Mouse (Mus musculus) gonadal fat pad, adult 2 months (tissue): Measurements from ENCODE around the gene Scn5a. TPM values are rescaled to one million over a fixed set of nuclear protein-coding genes. Genes with fewer than 3 reads are reported as not detected.

Experiments used
- DNase-seq: peaks from one replicate; pipeline ENCODE4 v3.0.0-alpha.2; 2012; ENCODE audit warnings: low read depth
- polyA plus RNA-seq: library from polyadenylated mRNA; depleted of rRNA; stranded (reverse); fragments of >200 nt; gene quantifications from 2 replicates; pipeline ENCODE4 v1.2.3, GENCODE M21; 2012; rRNA removed

Scn5a gene
- polyA plus RNA-seq: 0.92 and 0.93 TPM in 2 replicates

DNA sequence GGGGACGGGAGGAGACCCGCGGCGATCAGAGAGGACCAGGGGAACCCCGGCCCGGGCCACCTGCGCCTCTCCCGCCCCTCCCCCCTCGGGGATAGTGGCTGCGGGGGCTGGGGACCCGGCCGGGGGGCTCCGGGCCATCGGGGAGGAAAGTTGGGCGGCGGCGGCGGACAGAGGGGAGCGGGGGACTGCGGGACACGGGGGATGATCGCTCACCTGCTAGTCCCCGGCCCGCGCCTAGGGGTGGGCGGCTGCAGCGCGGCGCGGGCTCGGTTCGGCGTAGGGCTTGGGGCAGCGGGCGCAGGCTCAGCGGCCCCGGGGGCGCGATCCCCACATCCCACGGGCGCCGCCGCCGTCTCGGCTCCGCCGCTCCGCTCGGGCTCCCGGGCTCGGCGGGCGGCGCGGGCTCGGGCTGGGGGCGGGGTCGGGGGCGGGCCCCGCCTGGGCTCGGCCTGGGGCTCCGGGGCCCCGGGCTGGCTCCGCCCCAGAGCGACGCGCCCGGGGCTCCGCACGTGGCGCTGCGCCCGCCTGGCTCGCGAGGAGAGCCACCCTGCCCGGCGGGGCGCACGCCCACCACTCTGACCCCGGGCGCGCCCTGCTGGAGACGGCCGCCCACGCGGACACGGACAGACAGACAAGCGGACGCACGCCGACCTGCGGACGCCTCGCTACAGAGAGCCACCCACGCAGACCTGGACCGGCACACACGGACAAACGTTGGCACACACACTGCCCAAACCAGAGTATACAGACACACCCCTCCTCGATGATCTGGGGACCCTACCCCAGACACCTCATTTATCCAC is at the start of gene Scn5a:
TSS of gene Scn5a (minus strand) at position 381 of the 803 bp plus-strand sequence.
- DNase-seq: no peak

DNA sequence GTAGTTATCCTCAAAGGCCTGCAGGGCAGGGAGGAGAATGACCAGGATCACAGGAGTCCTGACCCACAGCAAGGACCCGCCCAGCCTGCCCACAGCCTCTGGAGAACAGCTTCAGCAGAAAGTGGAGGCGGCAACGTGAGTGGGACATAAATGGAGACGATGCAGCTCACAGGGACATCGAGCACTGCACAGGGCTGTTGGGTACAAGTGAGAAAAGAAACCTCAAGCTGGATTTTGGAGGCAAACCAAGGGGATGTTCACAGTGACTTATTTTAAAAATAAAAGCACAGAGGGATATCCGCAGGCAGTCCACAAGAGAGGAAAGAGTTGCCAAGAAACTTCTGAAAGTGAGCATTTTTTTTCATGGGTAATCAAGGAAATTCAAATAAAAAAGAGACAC is 48.4 kb upstream of the Scn5a start:
- no peak for DNase-seq

DNA sequence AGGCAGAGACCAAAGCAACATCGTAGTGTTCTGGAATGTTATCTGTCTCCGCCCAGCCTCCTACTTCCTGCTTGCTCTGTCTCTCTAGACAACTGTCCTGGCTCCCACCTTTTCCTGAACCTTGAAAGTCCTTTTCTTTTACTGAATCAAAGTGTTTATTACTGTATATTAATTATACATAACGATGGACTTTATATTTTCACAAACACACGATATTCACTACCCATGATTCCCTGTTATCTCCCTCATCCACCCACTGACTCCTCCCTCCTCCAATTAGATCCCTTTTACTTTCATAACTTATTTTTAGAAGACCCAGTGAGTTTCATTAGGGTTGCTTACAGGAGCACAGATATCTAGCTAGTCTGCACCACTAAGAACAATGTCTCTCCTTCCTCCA is 45.3 kb upstream of the Scn5a start:
- DNase-seq: no peak

DNA sequence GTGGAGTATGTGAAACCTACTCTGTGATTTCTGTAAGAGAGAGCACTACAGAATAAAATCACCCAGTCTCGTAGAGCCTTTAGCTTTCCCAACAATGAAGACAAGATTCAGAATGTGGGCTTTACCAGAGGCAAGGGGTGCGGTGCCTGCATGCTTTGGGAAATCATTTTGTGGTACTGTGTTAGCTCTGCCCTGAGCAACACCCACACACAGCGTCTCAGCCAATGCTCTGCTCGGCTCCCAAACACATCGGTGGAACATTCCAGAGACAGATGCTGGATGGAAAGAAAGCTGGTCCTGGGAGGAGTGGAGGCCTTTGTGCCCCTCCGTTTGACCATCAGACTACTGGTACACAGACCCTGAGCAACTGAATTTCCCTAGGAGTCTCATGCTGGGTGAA is 36.0 kb upstream of the Scn5a start:
- DNase-seq: no peak

DNA sequence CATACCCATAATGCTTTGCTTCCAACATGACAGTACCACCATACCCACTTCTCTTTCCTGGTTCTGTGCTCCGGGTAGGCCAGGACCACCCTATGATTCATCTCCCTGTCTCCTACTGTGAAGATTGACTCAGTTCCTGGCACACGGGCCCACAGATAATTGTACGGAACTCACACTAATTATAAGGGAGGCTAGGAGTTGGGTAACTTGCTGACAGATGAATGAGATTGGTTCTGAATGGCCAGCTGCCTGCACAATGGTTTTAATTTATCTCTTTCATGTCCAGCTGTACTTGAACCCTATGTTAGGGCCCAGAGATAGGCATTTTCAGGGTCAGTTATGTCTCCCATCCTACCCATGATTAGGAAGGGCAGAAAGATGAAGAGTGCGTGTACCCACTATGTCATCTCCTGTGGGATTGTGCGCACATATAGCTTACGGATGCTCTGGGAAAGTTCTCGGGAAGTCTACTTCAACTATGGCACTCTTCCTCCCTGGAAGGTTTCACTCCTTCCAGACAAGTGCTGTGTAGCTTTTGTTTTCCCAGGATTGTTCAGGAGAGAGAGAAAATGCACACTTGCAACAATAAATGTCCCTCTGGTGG is 31.8 kb upstream of the Scn5a start:
- DNase-seq: no peak

DNA sequence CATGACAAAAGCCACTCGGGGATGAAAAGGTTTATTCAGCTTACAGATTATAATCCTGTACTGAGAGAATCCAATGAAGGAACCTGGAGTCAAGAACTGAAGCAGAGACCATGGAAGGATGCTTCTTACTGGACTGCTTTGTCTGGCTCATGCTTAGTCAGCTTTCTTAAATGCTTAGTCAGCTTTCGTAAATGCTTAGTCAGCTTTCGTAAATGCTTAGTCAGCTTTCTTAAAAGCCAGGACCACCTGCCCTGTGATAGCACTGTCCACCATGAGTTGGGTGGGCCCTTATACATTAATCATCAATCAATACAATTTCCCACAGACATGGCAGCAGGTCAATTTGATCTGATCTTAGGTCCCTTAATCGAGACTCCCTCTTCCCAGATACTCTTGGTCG is 28.1 kb upstream of the Scn5a start:
- no peak for DNase-seq

DNA sequence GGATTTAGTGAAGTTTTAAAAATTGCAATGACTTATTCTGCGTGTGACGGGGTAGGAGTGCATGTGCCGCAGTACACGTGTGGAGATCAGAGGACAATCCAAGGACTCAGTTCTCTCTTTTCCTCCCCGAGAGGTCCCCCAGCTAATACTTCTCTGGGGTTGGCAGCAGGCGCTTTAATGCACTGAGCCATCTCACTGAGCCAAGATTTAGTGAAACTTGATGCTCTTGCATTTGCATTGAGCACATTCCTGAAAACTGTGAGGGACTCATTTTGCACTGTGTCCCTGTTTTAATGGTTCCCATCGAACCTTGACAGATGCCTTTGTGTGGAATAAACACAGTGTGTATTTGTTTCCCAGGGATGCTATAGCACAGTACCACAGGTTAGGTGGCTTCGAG is 25.8 kb upstream of the Scn5a start:
- no peak for DNase-seq

DNA sequence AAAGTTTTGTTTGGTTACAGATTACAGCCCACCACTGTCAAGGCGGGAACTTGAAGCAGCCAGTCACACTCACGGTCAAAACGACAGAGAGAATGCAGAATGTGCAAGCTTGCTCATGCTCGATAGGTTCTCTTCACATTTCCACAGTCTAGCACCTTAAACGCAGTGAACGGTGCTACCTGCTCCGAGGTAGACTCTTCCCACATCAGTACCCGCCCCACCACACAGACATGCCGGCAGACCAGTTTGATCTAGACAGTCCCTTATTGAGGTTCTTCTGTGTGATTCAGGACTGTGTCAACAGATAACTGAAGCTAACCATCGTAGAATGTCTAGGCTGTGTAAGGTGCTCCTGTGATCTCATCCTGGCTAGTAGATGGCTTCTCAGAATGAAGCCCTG is 19.7 kb upstream of the Scn5a start:
- no peak for DNase-seq

DNA sequence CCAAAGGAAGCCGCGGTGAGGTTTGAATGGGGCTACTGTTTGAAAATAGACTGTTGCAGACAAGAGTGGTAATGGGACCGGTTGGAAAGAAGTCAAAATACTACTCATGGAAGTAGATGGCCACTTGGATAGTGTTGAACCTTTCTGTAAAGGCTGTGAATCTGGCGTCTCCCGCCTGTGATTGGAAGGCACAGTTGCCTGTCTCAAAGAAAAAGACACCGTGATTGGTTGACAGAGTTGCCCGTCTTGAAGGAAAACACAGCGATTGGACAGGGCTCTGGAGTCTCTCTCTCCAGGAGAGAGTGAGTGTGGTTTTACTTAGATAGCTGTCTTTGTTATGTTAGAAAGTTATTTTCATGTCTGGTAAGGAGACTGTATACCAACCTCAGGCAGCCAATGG is 18.5 kb upstream of the Scn5a start:
- no peak for DNase-seq

DNA sequence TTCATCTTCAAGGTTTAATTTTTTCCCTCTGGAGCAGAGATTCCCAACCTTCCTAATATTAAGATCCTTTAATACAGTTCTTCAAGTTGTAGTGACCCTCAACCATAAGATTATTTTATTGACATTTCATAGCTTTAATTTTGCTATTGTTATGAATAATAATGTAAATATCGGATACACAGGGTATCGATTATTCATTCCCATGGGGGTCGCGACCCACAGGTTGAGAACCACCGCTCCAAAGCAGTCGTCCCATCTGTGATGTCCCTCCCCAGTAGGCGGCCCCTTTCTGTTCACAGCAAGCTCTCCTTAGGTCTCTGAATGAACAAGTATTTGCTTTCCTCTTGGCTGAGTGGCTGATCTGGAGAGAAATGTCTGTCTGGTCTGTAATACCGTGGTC is 10.8 kb upstream of the Scn5a start:
- no peak for DNase-seq

DNA sequence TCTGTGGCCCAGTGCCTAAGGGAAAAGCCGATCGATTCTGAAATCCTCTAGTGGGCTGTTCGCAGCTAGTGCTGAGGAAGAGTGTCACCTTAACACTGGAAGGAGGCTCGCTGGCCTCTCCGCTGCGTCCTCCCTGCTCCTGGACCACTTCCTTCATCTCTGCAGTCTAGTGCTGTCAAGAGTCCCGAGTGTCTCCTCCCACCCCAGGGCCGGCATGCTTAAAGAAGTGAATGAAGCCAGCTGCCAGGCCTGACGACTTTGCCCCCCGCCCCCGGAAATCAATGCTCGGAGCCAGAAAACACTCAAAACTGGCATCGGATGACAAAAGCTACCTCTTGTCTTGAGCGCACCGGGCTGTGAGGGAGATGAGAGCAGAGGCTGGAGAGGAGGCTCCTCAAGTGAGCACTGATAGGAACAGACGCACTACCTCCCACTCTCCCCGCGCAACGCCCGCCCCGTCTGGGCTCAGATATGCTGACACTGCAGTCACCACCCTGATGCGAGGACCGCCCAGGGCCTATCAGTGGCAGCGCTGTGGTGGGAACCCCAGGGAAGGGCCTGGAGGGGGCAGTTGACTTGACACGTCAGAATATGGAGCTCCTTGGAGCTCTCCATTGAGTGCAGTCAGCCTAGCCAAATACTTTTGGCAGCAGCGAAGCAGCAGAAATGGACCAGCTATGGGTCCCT is 10.1 kb upstream of the Scn5a start:
- DNase-seq: no peak

DNA sequence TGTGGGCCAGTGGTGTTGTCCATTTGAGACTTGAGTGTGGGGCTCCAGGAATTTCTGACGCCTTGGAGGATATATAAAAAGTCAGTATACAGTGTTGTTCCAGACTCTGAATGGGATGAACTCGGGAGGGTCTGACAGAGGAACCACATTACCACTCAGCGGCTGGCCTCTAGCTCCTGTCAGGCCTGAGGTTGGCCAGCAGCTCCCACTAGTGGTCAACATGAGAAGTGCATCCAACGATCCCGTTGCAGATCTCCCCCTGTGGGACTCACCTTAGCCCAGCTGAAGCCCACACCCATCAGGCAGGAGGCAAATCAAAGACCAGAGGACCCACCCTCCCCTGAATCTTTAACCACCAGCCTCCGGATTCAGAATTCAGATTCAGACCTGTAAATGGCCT is 1.9 kb upstream of the Scn5a start:
- DNase-seq: no peak

DNA sequence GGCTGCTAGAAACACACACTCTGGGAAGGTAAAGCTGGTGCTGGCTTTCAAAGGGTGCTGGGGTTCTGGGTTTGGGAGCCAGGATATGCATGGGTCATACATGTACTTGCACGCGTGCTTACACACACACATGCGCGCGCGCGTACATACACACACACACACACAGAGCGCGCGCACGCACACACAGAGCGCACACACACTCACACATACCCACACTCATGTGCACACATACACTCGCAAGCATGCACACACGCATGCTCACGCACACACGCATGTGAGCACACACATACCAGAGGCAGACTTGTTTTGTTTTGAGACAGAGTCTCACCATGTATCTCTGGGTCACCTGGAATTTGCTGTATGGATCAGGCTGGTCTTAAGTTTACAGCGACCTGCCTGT is 1.4 kb upstream of the Scn5a start:
- no peak for DNase-seq

DNA sequence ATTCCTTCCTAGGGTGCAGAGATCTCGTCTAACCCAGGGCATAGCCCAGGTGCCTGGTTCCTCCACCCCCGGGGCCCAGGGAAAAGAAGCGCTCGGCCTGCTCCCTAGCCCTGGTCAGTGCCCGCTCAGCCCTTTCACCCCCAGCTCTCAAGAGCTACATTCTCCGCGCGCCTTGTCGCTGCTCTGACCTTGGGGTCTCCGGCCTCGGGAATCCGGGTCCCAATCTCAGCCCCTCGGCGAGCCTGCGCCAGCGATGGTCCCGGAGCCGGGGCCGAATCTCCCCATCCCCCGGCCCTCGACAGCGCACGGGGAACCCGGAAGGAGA is 543 bp downstream of the Scn5a start:
- DNase-seq: no peak

DNA sequence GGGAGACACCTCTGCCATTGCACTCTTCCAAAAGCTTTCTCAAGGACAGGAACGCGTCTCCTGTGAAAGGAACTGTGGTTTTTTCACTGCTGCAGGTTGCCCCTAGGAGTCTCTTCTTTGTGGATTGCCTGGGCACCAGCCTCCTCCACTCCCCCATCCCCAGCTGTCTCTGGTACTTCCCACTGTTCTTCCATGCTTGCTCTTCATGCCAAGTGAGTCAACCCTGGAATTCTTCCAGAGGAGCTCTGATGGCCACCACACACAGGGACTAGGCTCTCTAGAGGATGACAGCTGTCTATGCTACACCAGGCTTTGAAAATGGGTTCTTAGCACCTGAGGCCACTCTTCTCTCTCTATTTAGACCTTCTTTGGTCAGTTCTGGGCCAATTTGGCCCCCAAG is 1.8 kb downstream of the Scn5a start:
- DNase-seq: no peak

DNA sequence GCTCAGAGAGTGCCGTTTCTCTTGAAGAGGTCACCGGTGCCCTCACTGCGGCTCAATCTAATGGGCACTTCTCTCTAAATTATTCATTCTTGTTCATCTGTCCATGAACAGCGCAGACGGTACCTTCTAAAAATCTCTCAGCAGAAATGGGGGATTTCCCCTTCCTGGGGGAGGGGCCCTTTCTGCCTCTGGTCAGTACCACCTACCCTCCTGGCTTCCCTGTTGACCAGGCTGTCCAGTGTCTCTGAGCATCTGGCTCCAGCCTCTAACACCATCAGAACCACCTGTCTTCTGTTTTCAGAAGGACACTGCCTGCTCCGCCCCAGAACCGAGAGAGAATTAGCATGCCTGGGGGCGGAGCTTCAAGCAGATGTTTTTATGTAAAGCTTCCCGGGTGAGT is 3.1 kb downstream of the Scn5a start:
- no peak for DNase-seq

DNA sequence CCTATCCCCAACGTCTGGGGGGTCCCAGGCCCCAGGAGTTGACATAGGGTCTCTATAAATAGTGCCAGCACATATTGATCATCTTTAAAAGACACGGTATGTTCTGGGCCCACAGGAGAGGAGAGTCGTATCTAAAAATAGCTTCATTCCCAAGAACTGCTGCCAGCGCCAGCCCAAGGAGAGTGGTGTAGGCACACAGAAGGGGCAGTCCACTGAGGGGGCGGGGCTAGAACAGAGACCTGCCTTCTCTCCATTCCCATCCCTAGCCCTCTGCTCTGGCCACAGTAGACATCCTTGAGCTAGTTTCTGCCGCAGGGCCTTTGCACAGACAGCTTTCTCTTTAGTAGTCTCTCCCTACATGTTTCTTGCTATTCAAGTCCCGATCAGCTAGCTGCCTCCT is 4.5 kb downstream of the Scn5a start:
- DNase-seq: no peak

DNA sequence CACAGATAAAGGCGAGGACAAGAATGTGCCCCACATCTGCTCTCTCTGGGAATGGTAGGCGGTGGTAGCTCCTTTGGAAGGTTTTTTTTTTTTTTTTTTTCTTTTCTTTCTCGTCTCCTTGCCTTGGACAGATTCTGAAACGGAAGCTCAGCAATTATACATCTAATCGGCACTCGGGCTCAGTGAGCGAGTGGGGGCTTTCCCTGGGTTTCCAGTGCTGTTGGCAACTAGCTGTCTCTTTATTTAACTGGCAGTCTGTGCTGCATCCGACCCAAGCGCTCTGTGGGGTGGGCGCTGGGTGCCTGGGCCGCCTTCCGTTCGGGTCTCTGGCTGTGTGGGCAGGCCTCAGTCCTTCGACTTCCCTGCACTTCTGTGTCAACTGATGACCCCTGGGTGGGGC is 5.8 kb downstream of the Scn5a start:
- DNase-seq: no peak

DNA sequence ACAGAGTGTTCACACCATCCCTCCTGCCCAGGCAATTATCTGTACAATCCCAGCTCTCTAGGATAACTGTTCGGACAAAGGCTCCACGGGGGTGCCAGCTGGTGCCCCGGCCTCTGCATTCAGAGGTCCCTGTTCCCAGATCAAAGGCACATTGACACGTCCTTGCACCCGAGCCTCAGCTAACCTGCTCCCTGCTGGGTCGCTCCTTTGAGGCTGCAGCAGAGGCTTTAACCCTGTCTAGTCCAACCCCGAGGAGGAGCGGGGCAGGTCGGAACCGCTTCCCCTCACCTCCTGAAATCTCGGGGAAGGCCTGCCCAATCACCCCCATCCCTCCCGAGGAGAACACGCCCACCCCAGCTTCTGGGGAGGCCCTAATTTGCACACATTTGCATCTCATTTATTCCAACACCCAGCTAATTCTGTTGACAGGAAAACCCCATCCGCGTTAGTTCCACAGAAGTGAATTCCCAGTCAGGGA is 7.4 kb downstream of the Scn5a start:
- no peak for DNase-seq

DNA sequence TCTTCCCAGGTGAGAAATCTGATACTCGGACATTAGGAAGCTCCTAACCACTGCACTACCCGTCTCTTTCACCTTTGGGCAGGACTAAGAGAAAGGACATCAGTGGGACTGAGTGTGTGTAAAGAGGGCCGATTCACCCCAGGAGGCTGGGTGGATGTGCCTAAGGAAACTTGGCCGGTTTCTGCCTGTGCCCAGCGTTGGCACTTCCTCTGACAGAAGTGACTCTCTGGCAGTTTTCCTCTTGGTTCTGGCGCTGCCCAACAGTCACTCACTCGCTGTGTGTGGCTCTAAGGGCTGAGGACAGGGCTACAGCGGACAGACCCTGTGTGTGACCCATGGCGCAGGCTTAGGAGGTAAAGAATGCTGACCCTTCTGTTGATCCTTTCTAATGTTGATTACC is 8.2 kb downstream of the Scn5a start:
- DNase-seq: no peak

DNA sequence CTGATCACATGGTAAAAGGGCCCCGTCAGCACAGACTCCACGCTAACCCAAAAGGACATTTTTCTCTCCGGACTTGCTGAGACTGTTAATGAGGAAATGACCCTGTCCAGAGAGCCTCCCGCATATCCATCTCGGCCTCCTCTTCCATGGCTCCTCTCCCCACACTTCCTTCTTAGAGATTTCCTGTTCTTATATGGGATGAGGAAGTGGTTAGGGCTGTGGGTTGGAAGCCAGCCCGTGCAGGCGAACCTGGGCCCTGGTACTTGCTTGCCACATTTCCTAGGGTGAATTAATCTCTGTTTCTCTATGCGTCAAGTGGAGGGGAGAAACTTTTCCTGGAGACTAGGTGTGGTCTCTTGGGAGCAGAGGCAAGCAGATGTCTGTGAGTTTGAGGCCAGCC is 10.1 kb downstream of the Scn5a start:
- no peak for DNase-seq

DNA sequence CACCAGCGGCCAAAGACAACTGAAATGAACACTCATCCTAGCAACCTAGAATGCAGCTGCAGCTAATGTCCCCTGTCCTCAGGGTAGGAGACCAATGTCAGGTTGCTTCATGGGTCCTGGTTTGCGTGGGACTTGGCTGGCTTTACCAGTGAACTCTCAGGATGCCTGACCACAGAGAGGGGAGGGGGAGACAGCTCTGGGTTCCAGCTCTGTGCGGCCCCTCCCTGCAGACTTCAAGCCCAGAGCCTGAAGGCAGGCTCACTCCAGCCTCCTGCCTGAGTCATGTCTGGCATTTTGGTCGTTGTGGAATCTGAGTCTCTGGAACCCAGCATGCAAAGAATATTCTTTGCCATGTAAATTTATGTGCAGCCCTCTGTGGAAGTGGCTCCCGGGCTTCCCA is 11.0 kb downstream of the Scn5a start:
- no peak for DNase-seq

DNA sequence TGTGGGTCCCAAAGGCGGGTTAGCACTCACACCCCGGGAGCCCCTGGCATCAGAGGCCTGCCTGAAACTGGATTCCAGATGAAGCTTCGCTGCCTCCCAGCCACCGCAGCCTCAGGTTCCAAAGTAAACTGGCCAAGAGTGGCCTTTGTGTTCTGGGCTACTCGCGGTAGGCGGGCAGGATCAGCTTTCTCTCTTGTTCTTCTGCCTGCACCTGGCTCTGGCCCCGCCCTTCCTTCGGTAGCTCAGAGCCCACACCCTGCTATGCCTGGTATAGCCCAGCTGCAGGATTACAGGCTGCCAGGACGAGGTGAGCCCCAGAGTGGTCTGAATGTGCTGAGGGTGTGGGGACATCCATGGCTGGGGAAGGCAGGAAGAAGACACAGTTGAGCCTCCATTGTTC is 12.6 kb downstream of the Scn5a start:
- no peak for DNase-seq
